Mouse (Mus musculus) intestine, embryonic 14.5 days (tissue): ENCODE data around the gene Sapcd1. TPM values are rescaled to one million over a fixed set of nuclear protein-coding genes. Genes with fewer than 3 reads are reported as not detected.

Experiments used
- ATAC-seq: fragments of 200-750 bp; cut with Nextera tagmentation; replicated peaks from 2 replicates; pipeline ENCODE4 v1.8.0; 2017; ENCODE audit warnings: low read depth, moderate number of reproducible peaks, moderate TSS enrichment, moderate library complexity; ENCODE audit not compliant: low FRiP score, low TSS enrichment
- DNase-seq: peaks from one replicate; pipeline ENCODE4 v3.0.0-alpha.2; 2018; ENCODE audit warnings: low spot score
- H3K27ac ChIP-seq: fragments of 300-500 bp; sonication (generic); 2 replicates; pipeline ENCODE4 v1.5.1; 2014; ENCODE audit warnings: low read depth, mild to moderate bottlenecking, control low read depth
- H3K27me3 ChIP-seq: fragments of 300-500 bp; sonication (generic); replicated peaks from 2 replicates; pipeline ENCODE4 v1.6.1; 2014; ENCODE audit warnings: low read length, control low read depth; ENCODE audit not compliant: control insufficient read depth, insufficient read depth
- H3K36me3 ChIP-seq: fragments of 300-500 bp; sonication (generic); 2 replicates; pipeline ENCODE4 v1.6.1; 2014; ENCODE audit warnings: low read length, control low read depth; ENCODE audit not compliant: control insufficient read depth, insufficient read depth
- H3K4me1 ChIP-seq: fragments of 300-500 bp; sonication (generic); replicated peaks from 2 replicates; pipeline ENCODE4 v1.6.1; 2014; ENCODE audit warnings: low read length, control low read depth, mixed read lengths; ENCODE audit not compliant: control insufficient read depth, insufficient read depth
- H3K4me2 ChIP-seq: fragments of 300-500 bp; sonication (generic); 2 replicates; pipeline ENCODE4 v1.6.1; 2014; ENCODE audit warnings: low read length
- H3K4me3 ChIP-seq: fragments of 300-500 bp; sonication (generic); 2 replicates; pipeline ENCODE4 v1.5.1; 2014; ENCODE audit warnings: low read depth, low read length, control low read depth, mixed read lengths
- H3K9ac ChIP-seq: fragments of 300-500 bp; sonication (generic); 2 replicates; pipeline ENCODE4 v1.6.1; 2014; ENCODE audit warnings: mild to moderate bottlenecking, low read length
- H3K9me3 ChIP-seq: fragments of 300-500 bp; sonication (generic); 2 replicates; pipeline ENCODE4 v1.6.1; 2016; ENCODE audit warnings: low read length, control low read depth; ENCODE audit not compliant: control insufficient read depth
- WGBS: fragments of 180-500 bp; shearing (Covaris S2); extraction: QIAGEN DNeasy Blood & Tissue Kit; methylation state at CpG from one replicate; pipeline ENCODE4 v1.1.7; 2014; 5-methylcytosine and 5-hydroxymethylcytosine counted together
- polyA plus RNA-seq: library from polyadenylated mRNA; unstranded; fragments of >200 nt; fragmentation: Nextera tagmentation; extraction: Ambion mirVana; gene quantifications from 2 replicates; pipeline ENCODE4 v1.2.1, GENCODE M21; 2014

Sapcd1 gene
- polyA plus RNA-seq, 1 experiment from 2014 or later, result 20.7 TPM

- no peaks in the 10 kb centered on the region for H3K27me3 ChIP-seq
- peak within 1 kb of the TSS; percentile 99 for H3K4me2 ChIP-seq
- peaks cover 59% of the 10 kb centered on the region for H3K36me3 ChIP-seq
- ATAC-seq, result peak; percentile 91
- peak within 1 kb of the TSS; percentile 81 for H3K9ac ChIP-seq
- DNase-seq, result peak; percentile 97
- H3K9me3 ChIP-seq, result no peaks in the 10 kb centered on the region
- WGBS, result under 1% methylated on average over 57 of the region's 57 CpGs
- peaks cover 13% of the 10 kb centered on the region for H3K4me1 ChIP-seq
- H3K27ac ChIP-seq, result peak within 1 kb of the TSS; percentile 94
- H3K4me3 ChIP-seq, result peak within 1 kb of the TSS; percentile 89
Observed at GRCm38 (mm10) chr17:35058911-35059892, 31.4 kb upstream of the Sapcd1 start, which contains the start of gene Ddah2. TSS of gene Ddah2 (plus strand) at chr17:35059035.

GRCm38 (mm10) chr17:35058316-35058715 lies 30.5 kb upstream of the Sapcd1 start:
- Histone ChIP-seq H3K36me3 (peaks cover 68% of the 10 kb centered on the region), H3K4me1 (peaks cover 12% of the 10 kb centered on the region), H3K9me3 (no peaks in the 10 kb centered on the region), H3K9ac (0 out of 2 replicates have a peak overlapping the region, but pooled peaks have one; percentile 5), H3K27ac (peak overlapping the region; percentile 94; the same call in 1 of the 2 replicates), H3K4me2 (peak overlapping the region; percentile 99; the same call in 1 of the 2 replicates), H3K27me3 (no peaks in the 10 kb centered on the region), H3K4me3 (peak overlapping the region; percentile 89; the same call in 1 of the 2 replicates)
- ATAC-seq (peak; percentile 5; the same call in 1 of the 2 replicates), DNase-seq (no peak)
- 58% methylated on average over 9 of the region's 9 CpGs for WGBS

GRCm38 (mm10) chr17:35057090-35057489 lies 29.3 kb upstream of the Sapcd1 start:
- 73% methylated on average over 3 of the region's 3 CpGs for WGBS

GRCm38 (mm10) chr17:35055691-35056495 lies 28.1 kb upstream of the Sapcd1 start:
- Histone ChIP-seq H3K4me3 (no peak overlapping the region), H3K27me3 (no peaks in the 10 kb centered on the region), H3K27ac (no peak overlapping the region), H3K9ac (no peak overlapping the region), H3K9me3 (no peaks in the 10 kb centered on the region), H3K4me2 (no peak overlapping the region), H3K36me3 (peaks cover 67% of the 10 kb centered on the region), H3K4me1 (peaks cover 21% of the 10 kb centered on the region)
- ATAC-seq, result no peak
- no peak for DNase-seq
- 92% methylated on average over 7 of the region's 7 CpGs for WGBS

More at GRCm38 (mm10) chr17:35057090-35057489, 29.3 kb upstream of the Sapcd1 start:
- Histone ChIP-seq H3K4me1 (peaks cover 20% of the 10 kb centered on the region), H3K36me3 (peaks cover 77% of the 10 kb centered on the region), H3K27me3 (no peaks in the 10 kb centered on the region), H3K4me2 (no peak overlapping the region), H3K9ac (no peak overlapping the region), H3K27ac (no peak overlapping the region), H3K4me3 (no peak overlapping the region), H3K9me3 (no peaks in the 10 kb centered on the region)
- no peak for DNase-seq
- no peak for ATAC-seq

GRCm38 (mm10) chr17:35052271-35052798 lies 24.5 kb upstream of the Sapcd1 start:
- no peaks in the 10 kb centered on the region for H3K9me3 ChIP-seq
- peak overlapping the region; percentile 98 for H3K4me2 ChIP-seq
- no peaks in the 10 kb centered on the region for H3K27me3 ChIP-seq
- peaks cover 50% of the 10 kb centered on the region for H3K36me3 ChIP-seq
- H3K4me3 ChIP-seq, result peak overlapping the region; percentile 71
- H3K27ac ChIP-seq, result peak overlapping the region; percentile 96
- 75% methylated on average over 12 of the region's 12 CpGs for WGBS
- ATAC-seq (no peak), DNase-seq (no peak)
- H3K4me1 ChIP-seq, result peaks cover 35% of the 10 kb centered on the region
- peak overlapping the region; percentile 60 for H3K9ac ChIP-seq

GRCm38 (mm10) chr17:35051156-35052086 lies 23.6 kb upstream of the Sapcd1 start:
- WGBS, result under 1% methylated on average over 21 of the region's 21 CpGs
- no peaks in the 10 kb centered on the region for H3K9me3 ChIP-seq
- H3K36me3 ChIP-seq, result peaks cover 43% of the 10 kb centered on the region
- H3K4me2 ChIP-seq, result peak overlapping the region; percentile 98
- peak overlapping the region; percentile 60 for H3K9ac ChIP-seq
- peak overlapping the region; percentile 96 for H3K27ac ChIP-seq
- ATAC-seq, result peak; percentile 68
- peaks cover 39% of the 10 kb centered on the region for H3K4me1 ChIP-seq
- no peaks in the 10 kb centered on the region for H3K27me3 ChIP-seq
- DNase-seq, result peak; percentile 78
- peak overlapping the region; percentile 71 for H3K4me3 ChIP-seq

GRCm38 (mm10) chr17:35050126-35050750 lies 22.4 kb upstream of the Sapcd1 start:
- Histone ChIP-seq H3K4me1 (peaks cover 45% of the 10 kb centered on the region), H3K4me2 (peak overlapping the region; percentile 98)
- WGBS, result under 1% methylated on average over 26 of the region's 27 CpGs

More at GRCm38 (mm10) chr17:35050126-35050750, 22.4 kb upstream of the Sapcd1 start:
- DNase-seq (peak; percentile 89), ATAC-seq (peak; percentile 16)
- Histone ChIP-seq H3K9me3 (no peaks in the 10 kb centered on the region), H3K27me3 (no peaks in the 10 kb centered on the region), H3K9ac (peak overlapping the region; percentile 60), H3K27ac (peak overlapping the region; percentile 96), H3K4me3 (peak overlapping the region; percentile 71), H3K36me3 (peaks cover 31% of the 10 kb centered on the region)
